Mouse (Mus musculus): Measurements from ENCODE around the gene Zfp764. TPM values are rescaled to one million over a fixed set of nuclear protein-coding genes. Genes with fewer than 3 reads are reported as not detected.
"Not testable (repeated sequence)": the region's sequence is repeated elsewhere in the genome, so short reads cannot be mapped to it uniquely, and the experiment has no call there.

The Zfp764 gene
- polyA plus RNA-seq (2014; fragmentation: Nextera tagmentation; extraction: Ambion mirVana): 6.9 and 8.1 TPM in 2 replicates

- Histone ChIP-seq H3K9ac (ENCODE audit: low read depth, low read length) (peak within 1 kb of the TSS; percentile 80), H3K4me3 (ENCODE audit: low read depth, low read length) (peak within 1 kb of the TSS; percentile 49), H3K27ac (ENCODE audit: low read depth, low read length) (0 out of 2 replicates have a peak within 1 kb of the TSS, but pooled peaks have one; percentile 24), H3K4me2 (replicated peaks; ENCODE audit: low read depth, low read length) (peak within 1 kb of the TSS; percentile 86)
- ATAC-seq (ENCODE audit: low FRiP score): peak; percentile 90
- DNase-seq (ENCODE audit: low spot score): peak; percentile 88
- not testable (repeated sequence) for H3K27me3 ChIP-seq (ENCODE audit: control insufficient read depth, insufficient read depth, low read length); H3K9me3 ChIP-seq (ENCODE audit: control insufficient read depth, low read length); H3K4me1 ChIP-seq (replicated peaks; ENCODE audit: control insufficient read depth, insufficient read depth, low read length); H3K36me3 ChIP-seq (ENCODE audit: control insufficient read depth, insufficient read depth, low read length)
- WGBS: 7% methylated on average over 40 of the region's 40 CpGs
These were observed at the start of gene Zfp764 for GRCm38 (mm10) chr7:127406002-127406987. Gene Zfp764, minus strand, starts transcription at chr7:127406822.

GRCm38 (mm10) chr7:127454905-127455304 is 48.3 kb upstream of the Zfp764 start:
- 92% methylated on average over 7 of the region's 7 CpGs for WGBS
- H3K27ac ChIP-seq (ENCODE audit: low read depth, low read length): no peak overlapping the region
- peaks cover 2% of the 10 kb centered on the region for H3K4me1 ChIP-seq (replicated peaks; ENCODE audit: control insufficient read depth, insufficient read depth, low read length)
- H3K9ac ChIP-seq (ENCODE audit: low read depth, low read length): no peak overlapping the region
- peaks cover 15% of the 10 kb centered on the region; the same call in 1 of the 2 replicates for H3K36me3 ChIP-seq (ENCODE audit: control insufficient read depth, insufficient read depth, low read length)
- no peak for ATAC-seq (ENCODE audit: low FRiP score)
- no peak overlapping the region for H3K4me3 ChIP-seq (ENCODE audit: low read depth, low read length)
- no peaks in the 10 kb centered on the region for H3K27me3 ChIP-seq (ENCODE audit: control insufficient read depth, insufficient read depth, low read length)
- no peak for DNase-seq (ENCODE audit: low spot score)
- 0 out of 2 replicates have a peak, but pooled peaks cover 2% of the 10 kb centered on the region for H3K9me3 ChIP-seq (ENCODE audit: control insufficient read depth, low read length)
- no peak overlapping the region for H3K4me2 ChIP-seq (replicated peaks; ENCODE audit: low read depth, low read length)

GRCm38 (mm10) chr7:127453056-127453455 is 46.4 kb upstream of the Zfp764 start:
- Histone ChIP-seq H3K4me1 (replicated peaks; ENCODE audit: control insufficient read depth, insufficient read depth, low read length) (peaks cover 3% of the 10 kb centered on the region), H3K9me3 (ENCODE audit: control insufficient read depth, low read length) (0 out of 2 replicates have a peak, but pooled peaks cover 2% of the 10 kb centered on the region), H3K36me3 (ENCODE audit: control insufficient read depth, insufficient read depth, low read length) (peaks cover 15% of the 10 kb centered on the region; the same call in 1 of the 2 replicates), H3K9ac (ENCODE audit: low read depth, low read length) (no peak overlapping the region), H3K27me3 (ENCODE audit: control insufficient read depth, insufficient read depth, low read length) (no peaks in the 10 kb centered on the region), H3K4me3 (ENCODE audit: low read depth, low read length) (no peak overlapping the region), H3K27ac (ENCODE audit: low read depth, low read length) (no peak overlapping the region), H3K4me2 (replicated peaks; ENCODE audit: low read depth, low read length) (no peak overlapping the region)
- WGBS: 95% methylated on average over 2 of the region's 2 CpGs
- ATAC-seq (ENCODE audit: low FRiP score) (no peak), DNase-seq (ENCODE audit: low spot score) (no peak)

- H3K27ac ChIP-seq (ENCODE audit: low read depth, low read length): no peak overlapping the region
- H3K36me3 ChIP-seq (ENCODE audit: control insufficient read depth, insufficient read depth, low read length): peaks cover 3% of the 10 kb centered on the region; the same call in 1 of the 2 replicates
- ATAC-seq (ENCODE audit: low FRiP score): no peak
These were observed 43.3 kb upstream of the Zfp764 start for GRCm38 (mm10) chr7:127449966-127450365.

GRCm38 (mm10) chr7:127448521-127449300 is 42.1 kb upstream of the Zfp764 start, which contains the start of gene Zfp689:
Gene Zfp689, minus strand, starts transcription at chr7:127449158.
- H3K9me3 ChIP-seq (ENCODE audit: control insufficient read depth, low read length): no peaks in the 10 kb centered on the region
- no peaks in the 10 kb centered on the region for H3K27me3 ChIP-seq (ENCODE audit: control insufficient read depth, insufficient read depth, low read length)
- ATAC-seq (ENCODE audit: low FRiP score) (peak; percentile 91), DNase-seq (ENCODE audit: low spot score) (peak; percentile 97)
- peak within 1 kb of the TSS; percentile 86 for H3K27ac ChIP-seq (ENCODE audit: low read depth, low read length)
- peaks cover 3% of the 10 kb centered on the region for H3K4me1 ChIP-seq (replicated peaks; ENCODE audit: control insufficient read depth, insufficient read depth, low read length)
- peak within 1 kb of the TSS; percentile 53 for H3K4me2 ChIP-seq (replicated peaks; ENCODE audit: low read depth, low read length)
- peak within 1 kb of the TSS; percentile 70 for H3K4me3 ChIP-seq (ENCODE audit: low read depth, low read length)
- under 1% methylated on average over 54 of the region's 54 CpGs for WGBS
- peak within 1 kb of the TSS; percentile 84 for H3K9ac ChIP-seq (ENCODE audit: low read depth, low read length)
- 0 out of 2 replicates have a peak, but pooled peaks cover 11% of the 10 kb centered on the region for H3K36me3 ChIP-seq (ENCODE audit: control insufficient read depth, insufficient read depth, low read length)

More at GRCm38 (mm10) chr7:127449966-127450365, 43.3 kb upstream of the Zfp764 start:
- Histone ChIP-seq H3K4me1 (replicated peaks; ENCODE audit: control insufficient read depth, insufficient read depth, low read length) (peaks cover 3% of the 10 kb centered on the region), H3K9me3 (ENCODE audit: control insufficient read depth, low read length) (no peaks in the 10 kb centered on the region), H3K4me3 (ENCODE audit: low read depth, low read length) (peak overlapping the region; percentile 70), H3K4me2 (replicated peaks; ENCODE audit: low read depth, low read length) (peak overlapping the region; percentile 53), H3K27me3 (ENCODE audit: control insufficient read depth, insufficient read depth, low read length) (no peaks in the 10 kb centered on the region), H3K9ac (ENCODE audit: low read depth, low read length) (peak overlapping the region; percentile 84)
- WGBS: 85% methylated on average over 7 of the region's 7 CpGs
- no peak for DNase-seq (ENCODE audit: low spot score)

- H3K27ac ChIP-seq (ENCODE audit: low read depth, low read length): no peak overlapping the region
- H3K9me3 ChIP-seq (ENCODE audit: control insufficient read depth, low read length): no peaks in the 10 kb centered on the region
- no peaks in the 10 kb centered on the region for H3K4me1 ChIP-seq (replicated peaks; ENCODE audit: control insufficient read depth, insufficient read depth, low read length)
- no peak overlapping the region for H3K4me3 ChIP-seq (ENCODE audit: low read depth, low read length)
- ATAC-seq (ENCODE audit: low FRiP score) (no peak), DNase-seq (ENCODE audit: low spot score) (no peak)
- H3K9ac ChIP-seq (ENCODE audit: low read depth, low read length): no peak overlapping the region
- no peaks in the 10 kb centered on the region for H3K27me3 ChIP-seq (ENCODE audit: control insufficient read depth, insufficient read depth, low read length)
- WGBS: 90% methylated on average over 20 of the region's 20 CpGs
- H3K36me3 ChIP-seq (ENCODE audit: control insufficient read depth, insufficient read depth, low read length): peaks cover 13% of the 10 kb centered on the region; the same call in 1 of the 2 replicates
- H3K4me2 ChIP-seq (replicated peaks; ENCODE audit: low read depth, low read length): no peak overlapping the region
These were observed 37.4 kb upstream of the Zfp764 start for GRCm38 (mm10) chr7:127443976-127444375.

GRCm38 (mm10) chr7:127437724-127438123 is 31.1 kb upstream of the Zfp764 start:
- ATAC-seq (ENCODE audit: low FRiP score): no peak
- Histone ChIP-seq H3K27me3 (ENCODE audit: control insufficient read depth, insufficient read depth, low read length) (no peaks in the 10 kb centered on the region), H3K4me1 (replicated peaks; ENCODE audit: control insufficient read depth, insufficient read depth, low read length) (no peaks in the 10 kb centered on the region), H3K9me3 (ENCODE audit: control insufficient read depth, low read length) (peaks cover 6% of the 10 kb centered on the region; the same call in 1 of the 2 replicates), H3K4me2 (replicated peaks; ENCODE audit: low read depth, low read length) (no peak overlapping the region), H3K27ac (ENCODE audit: low read depth, low read length) (no peak overlapping the region), H3K36me3 (ENCODE audit: control insufficient read depth, insufficient read depth, low read length) (peaks cover 2% of the 10 kb centered on the region; the same call in 1 of the 2 replicates), H3K9ac (ENCODE audit: low read depth, low read length) (no peak overlapping the region), H3K4me3 (ENCODE audit: low read depth, low read length) (no peak overlapping the region)
- 83% methylated on average over 3 of the region's 3 CpGs for WGBS
- DNase-seq (ENCODE audit: low spot score): peak; percentile 21

- Histone ChIP-seq H3K27me3 (ENCODE audit: control insufficient read depth, insufficient read depth, low read length) (no peaks in the 10 kb centered on the region), H3K36me3 (ENCODE audit: control insufficient read depth, insufficient read depth, low read length) (no peaks in the 10 kb centered on the region), H3K9ac (ENCODE audit: low read depth, low read length) (no peak overlapping the region), H3K4me3 (ENCODE audit: low read depth, low read length) (no peak overlapping the region), H3K4me1 (replicated peaks; ENCODE audit: control insufficient read depth, insufficient read depth, low read length) (no peaks in the 10 kb centered on the region), H3K9me3 (ENCODE audit: control insufficient read depth, low read length) (peaks cover 6% of the 10 kb centered on the region; the same call in 1 of the 2 replicates), H3K4me2 (replicated peaks; ENCODE audit: low read depth, low read length) (no peak overlapping the region), H3K27ac (ENCODE audit: low read depth, low read length) (no peak overlapping the region)
- 91% methylated on average over 4 of the region's 4 CpGs for WGBS
- DNase-seq (ENCODE audit: low spot score): no peak
- no peak for ATAC-seq (ENCODE audit: low FRiP score)
These were observed 28.6 kb upstream of the Zfp764 start for GRCm38 (mm10) chr7:127435206-127435605.

Measured in hindbrain, embryonic 11.5 days (tissue).